ENCODE assay signal across 12 mouse cellular contexts in the genomic region with DNA sequence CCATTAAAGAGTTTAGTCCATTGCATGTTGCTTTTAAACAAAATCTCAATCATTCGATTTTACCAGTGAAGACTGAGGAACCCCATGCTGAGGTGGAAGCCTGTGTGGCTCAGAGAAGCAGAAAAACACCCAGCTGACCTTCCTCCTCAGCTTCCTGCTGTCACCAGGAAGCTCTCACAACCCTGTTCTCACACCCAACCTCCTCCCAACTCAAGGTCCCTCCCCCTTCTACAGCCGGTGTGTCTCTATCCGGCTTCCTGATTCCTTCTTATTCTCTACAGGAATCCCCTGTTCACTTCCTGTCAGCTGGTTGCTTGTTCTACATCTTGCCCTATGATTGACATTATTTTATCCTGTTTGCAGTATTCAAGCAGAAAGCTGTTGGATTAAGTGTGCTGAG. TPM values are rescaled to one million over a fixed set of nuclear protein-coding genes. Genes with fewer than 3 reads are reported as not detected.
DNase-seq lines count a peak whose midpoint lies in the region; ATAC-seq and TF ChIP-seq lines count a peak whose summit lies in the region.
"Had no signal": no experiment of that assay in that cellular context is flagged by ENCODE, and none has a peak within 500 bp of the region (broad histone marks: within the 10 kb centered on the region; RNA-seq: fewer than 3 reads in every experiment).

No protein-coding gene starts in this region.

- H3K27me3 ChIP-seq in kidney, postnatal 0 days (ENCODE audit: insufficient read depth, low read length) = no peaks in the 10 kb centered on the region
- H3K27me3 ChIP-seq in kidney, embryonic 14.5 days (ENCODE audit: control insufficient read depth, insufficient read depth, low read length) = no peaks in the 10 kb centered on the region
- H3K27me3 ChIP-seq in lung, postnatal 0 days (replicated peaks; ENCODE audit: insufficient read depth, low read length) = no peaks in the 10 kb centered on the region
- peaks cover 1% of the 10 kb centered on the region for H3K27me3 ChIP-seq in midbrain, embryonic 10.5 days (ENCODE audit: low read depth, poor library complexity, severe bottlenecking)
- H3K27me3 ChIP-seq: liver, embryonic 13.5 days had no signal

- 0 out of 2 replicates have a peak, but pooled peaks have one; percentile 21 for ATAC-seq in kidney, postnatal 0 days (replicated peaks; ENCODE audit: low FRiP score, low read depth)
- no peak for ATAC-seq in kidney, embryonic 14.5 days (ENCODE audit: low FRiP score, low TSS enrichment)
- ATAC-seq in lung, postnatal 0 days = peak; percentile 62
- ATAC-seq: forebrain, embryonic 16.5 days had no signal

- WGBS in kidney, postnatal 0 days = 41% methylated on average over 3 of the region's 3 CpGs
- 58% methylated on average over 3 of the region's 3 CpGs for WGBS in kidney, embryonic 14.5 days
- WGBS in lung, postnatal 0 days = 46% methylated on average over 3 of the region's 3 CpGs
- 71% methylated on average over 3 of the region's 3 CpGs for WGBS in midbrain, embryonic 10.5 days

- no peak overlapping the region for H3K4me3 ChIP-seq in kidney, postnatal 0 days (replicated peaks; ENCODE audit: low read depth, low read length)
- no peak overlapping the region for H3K4me3 ChIP-seq in kidney, embryonic 14.5 days (ENCODE audit: low read length)
- H3K4me3 ChIP-seq in lung, postnatal 0 days (ENCODE audit: low read depth, low read length) = no peak overlapping the region
- H3K4me3 ChIP-seq in midbrain, embryonic 10.5 days = no peak overlapping the region
- H3K4me3 ChIP-seq: liver, embryonic 13.5 days had no signal

- peaks cover 14% of the 10 kb centered on the region; the same call in 1 of the 2 replicates for H3K4me1 ChIP-seq in kidney, postnatal 0 days (replicated peaks; ENCODE audit: insufficient read depth, low read length)
- peaks cover 5% of the 10 kb centered on the region; the same call in 1 of the 2 replicates for H3K4me1 ChIP-seq in kidney, embryonic 14.5 days (ENCODE audit: control insufficient read depth, insufficient read depth, low read length)
- H3K4me1 ChIP-seq in lung, postnatal 0 days (ENCODE audit: insufficient read depth, low read depth, low read length) = peaks cover 3% of the 10 kb centered on the region; the same call in 1 of the 2 replicates
- H3K4me1 ChIP-seq in midbrain, embryonic 10.5 days = peaks cover 9% of the 10 kb centered on the region
- H3K4me1 ChIP-seq: liver, embryonic 13.5 days had no signal

- H3K9me3 ChIP-seq in kidney, postnatal 0 days (replicated peaks; ENCODE audit: low read length) = no peaks in the 10 kb centered on the region
- no peaks in the 10 kb centered on the region for H3K9me3 ChIP-seq in kidney, embryonic 14.5 days (ENCODE audit: control insufficient read depth, low read length)
- no peaks in the 10 kb centered on the region for H3K9me3 ChIP-seq in lung, postnatal 0 days (ENCODE audit: low read length)
- H3K9me3 ChIP-seq in midbrain, embryonic 10.5 days (replicated peaks) = no peaks in the 10 kb centered on the region
- H3K9me3 ChIP-seq: liver, embryonic 13.5 days had no signal

- H3K36me3 ChIP-seq in kidney, postnatal 0 days (ENCODE audit: insufficient read depth, low read length) = no peaks in the 10 kb centered on the region
- H3K36me3 ChIP-seq in kidney, embryonic 14.5 days (ENCODE audit: control insufficient read depth, insufficient read depth, low read length) = no peaks in the 10 kb centered on the region
- no peaks in the 10 kb centered on the region for H3K36me3 ChIP-seq in lung, postnatal 0 days (ENCODE audit: insufficient read depth, low read length)
- no peaks in the 10 kb centered on the region for H3K36me3 ChIP-seq in midbrain, embryonic 10.5 days
- H3K36me3 ChIP-seq: liver, embryonic 13.5 days had no signal

- no peak for TF ChIP-seq EP300 in lung, postnatal 0 days (IDR thresholded peaks at IDR 0.05)

- peak overlapping the region; percentile 2; the same call in 1 of the 2 replicates for H3K27ac ChIP-seq in kidney, postnatal 0 days
- no peak overlapping the region for H3K27ac ChIP-seq in kidney, embryonic 14.5 days (ENCODE audit: low read depth, low read length)
- no peak overlapping the region for H3K27ac ChIP-seq in lung, postnatal 0 days (ENCODE audit: low read length)
- H3K27ac ChIP-seq in midbrain, embryonic 10.5 days (replicated peaks) = no peak overlapping the region
- H3K27ac ChIP-seq: liver, embryonic 13.5 days had no signal

- no peak overlapping the region for H3K9ac ChIP-seq in kidney, postnatal 0 days (ENCODE audit: low read depth, low read length)
- H3K9ac ChIP-seq in kidney, embryonic 14.5 days (ENCODE audit: low read depth, low read length) = no peak overlapping the region
- no peak overlapping the region for H3K9ac ChIP-seq in lung, postnatal 0 days (replicated peaks; ENCODE audit: low read depth)
- H3K9ac ChIP-seq: liver, embryonic 13.5 days had no signal

- H3K4me2 ChIP-seq in kidney, postnatal 0 days (ENCODE audit: low read length) = no peak overlapping the region
- H3K4me2 ChIP-seq in kidney, embryonic 14.5 days (replicated peaks; ENCODE audit: low read depth, low read length) = no peak overlapping the region
- H3K4me2 ChIP-seq in lung, postnatal 0 days (replicated peaks; ENCODE audit: low read depth, low read length) = no peak overlapping the region
- H3K4me2 ChIP-seq: liver, embryonic 13.5 days had no signal

- DNase-seq in kidney, postnatal 0 days (ENCODE audit: low spot score) = peak; percentile 57
- DNase-seq in B cell, adult 2 months = peak; percentile 29 to 41
- peak; percentile 61 for DNase-seq in CD4-positive, CD25-positive, alpha-beta regulatory T cell, adult 2 months (ENCODE audit: low read depth, low spot score)
- DNase-seq in lung, postnatal 0 days (ENCODE audit: low spot score) = peak; percentile 53
- no peak for DNase-seq in testis, postnatal 10 days (ENCODE audit: low spot score)
- DNase-seq in layer of hippocampus, adult 8-10 months (ENCODE audit: low spot score in 2 of 2) = no peak
- no peak for DNase-seq in midbrain, embryonic 10.5 days (ENCODE audit: low spot score)
- DNase-seq: embryo, embryonic 11 days; layer of hippocampus, adult 9-11 months; liver, embryonic 13.5 days had no signal

- no peak for TF ChIP-seq CTCF in kidney, postnatal 0 days (IDR thresholded peaks at IDR 0.05; ENCODE audit: low read depth)
- TF ChIP-seq CTCF in lung, postnatal 0 days (IDR thresholded peaks at IDR 0.05) = no peak

RNA-seq across cellular contexts. Expression of a gene that starts 38.0 kb away (rescaled TPM):
- 65.3 and 71.0 TPM in 2 replicates for polyA plus RNA-seq in kidney, postnatal 0 days (2015; fragmentation: Nextera tagmentation; extraction: Ambion mirVana)
- 74.3 and 95.7 TPM in 2 replicates for polyA plus RNA-seq in kidney, embryonic 14.5 days (2014; fragmentation: Nextera tagmentation; extraction: Ambion mirVana)
- polyA plus RNA-seq in lung, postnatal 0 days (2015; fragmentation: Nextera tagmentation; extraction: Ambion mirVana) = 39.0 and 40.4 TPM in 2 replicates
- total RNA-seq in layer of hippocampus, adult 8-10 months (2022) = 1 to 10 TPM; 2.6 to 5.2 (median 3.4) TPM
- 41.0 and 41.6 TPM in 2 replicates for polyA plus RNA-seq in midbrain, embryonic 10.5 days (2016; fragmentation: Nextera tagmentation; extraction: Ambion mirVana)

Comparison
In these comparisons a context has a peak if more than half of its experiments do, and no peak if none do; other contexts are left out.
1. DNase-seq: peak in kidney, postnatal 0 days (single experiment), B cell, adult 2 months (2 of 2), CD4-positive, CD25-positive, alpha-beta regulatory T cell, adult 2 months (single experiment) and lung, postnatal 0 days (single experiment); none in testis, postnatal 10 days (single experiment), layer of hippocampus, adult 8-10 months (0 of 2) and midbrain, embryonic 10.5 days (single experiment).